Mouse (Mus musculus): ENCODE results near the gene 4930572O03Rik. TPM values are rescaled to one million over a fixed set of nuclear protein-coding genes. Genes with fewer than 3 reads are reported as not detected.
"Not testable (repeated sequence)": the region's sequence is repeated elsewhere in the genome, so short reads cannot be mapped to it uniquely, and the experiment has no call there.

4930572O03Rik gene
- total RNA-seq, 2 experiments from 2014 or later = not detected

DNA sequence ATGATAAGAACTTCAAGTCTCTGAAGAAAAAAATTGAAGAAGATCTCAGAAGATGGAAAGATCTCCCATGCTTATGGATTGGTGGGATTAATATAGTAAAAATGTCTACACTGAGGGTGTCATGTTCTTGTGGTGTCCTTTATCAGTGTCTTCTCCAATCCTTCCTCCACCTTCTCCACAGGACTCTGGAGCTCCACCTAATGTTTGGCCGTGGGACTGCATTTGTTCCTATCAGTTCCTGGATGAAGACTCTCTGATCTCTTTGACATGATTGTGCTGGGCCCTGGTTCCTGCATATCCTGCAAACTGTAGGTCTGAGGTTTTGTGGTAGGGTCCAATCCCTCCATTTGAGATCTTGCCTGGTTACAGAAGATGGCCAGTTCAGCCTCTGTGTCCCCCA lies 28.7 kb downstream of the 4930572O03Rik start:
- DNase-seq; intact Hi-C loops (cut with DNase I): not testable (repeated sequence)

DNA sequence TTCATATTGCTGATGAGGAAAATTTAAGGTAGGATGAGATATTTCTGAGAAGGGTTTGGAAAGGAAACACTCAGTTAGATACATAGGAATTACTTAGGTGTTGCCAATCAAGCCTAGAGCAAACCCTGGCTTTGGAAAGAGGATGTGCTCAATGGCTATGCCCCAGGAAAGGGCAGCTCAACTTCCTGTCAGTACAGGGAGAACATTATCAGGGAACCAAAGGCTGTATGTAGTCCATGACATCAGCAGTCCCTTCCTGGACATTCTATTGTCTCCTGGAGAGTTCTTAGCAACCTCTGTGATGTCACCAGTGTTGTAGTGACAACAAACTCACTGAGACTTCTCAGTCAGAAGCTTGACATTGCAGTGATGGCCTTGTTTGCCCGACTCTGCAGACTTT lies 38.1 kb downstream of the 4930572O03Rik start, which contains the start of gene Speer4d:
Gene Speer4d, plus strand, starts transcription at position 301 of the 400 bp plus-strand sequence.
- intact Hi-C loops (cut with DNase I); DNase-seq: not testable (repeated sequence)

DNA sequence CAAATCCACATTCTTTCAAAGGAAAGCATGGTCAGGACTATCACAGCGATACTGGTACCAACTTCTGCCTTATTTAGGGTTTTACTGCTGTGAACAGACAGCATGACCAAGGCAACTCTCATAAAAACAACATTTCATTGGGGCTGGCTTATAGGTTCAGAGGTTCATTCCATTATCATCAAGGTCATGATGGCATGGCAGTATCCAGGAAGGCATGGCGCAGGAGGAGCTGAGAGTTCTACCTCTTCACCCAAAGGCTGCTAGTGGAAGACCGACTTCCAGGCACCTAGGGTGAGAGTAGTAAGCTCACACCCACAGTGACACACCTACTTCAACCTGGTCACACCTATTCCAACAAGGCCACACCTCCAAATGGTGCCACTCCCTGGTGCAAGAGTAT lies 40.7 kb downstream of the 4930572O03Rik start:
- intact Hi-C loops (cut with DNase I) = not testable (repeated sequence)

DNA sequence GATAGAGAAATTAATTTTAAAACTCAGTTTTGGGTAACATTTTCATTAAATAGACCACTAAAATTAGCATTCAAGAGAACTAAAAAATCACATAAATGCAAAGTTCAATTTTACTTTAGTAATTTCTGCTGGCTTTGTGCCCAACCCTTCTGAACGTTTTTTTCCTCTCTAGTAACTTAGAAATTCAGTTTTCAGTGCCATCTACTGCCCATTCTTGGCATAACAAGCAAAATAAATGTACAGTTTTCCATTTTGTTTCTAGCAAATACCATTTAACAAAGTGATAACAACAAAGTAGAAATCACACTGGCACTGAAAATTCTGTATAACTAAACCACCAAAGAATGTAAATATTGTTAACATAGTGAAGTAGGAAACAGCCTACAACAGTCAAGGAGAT lies 46.2 kb downstream of the 4930572O03Rik start:
- DNase-seq = peak in 1 of 2 experiments; percentile 8
- intact Hi-C loops (cut with DNase I) = not testable (repeated sequence)

More for the DNA sequence above, 40.7 kb downstream of the 4930572O03Rik start:
- not testable (repeated sequence) for DNase-seq

DNA sequence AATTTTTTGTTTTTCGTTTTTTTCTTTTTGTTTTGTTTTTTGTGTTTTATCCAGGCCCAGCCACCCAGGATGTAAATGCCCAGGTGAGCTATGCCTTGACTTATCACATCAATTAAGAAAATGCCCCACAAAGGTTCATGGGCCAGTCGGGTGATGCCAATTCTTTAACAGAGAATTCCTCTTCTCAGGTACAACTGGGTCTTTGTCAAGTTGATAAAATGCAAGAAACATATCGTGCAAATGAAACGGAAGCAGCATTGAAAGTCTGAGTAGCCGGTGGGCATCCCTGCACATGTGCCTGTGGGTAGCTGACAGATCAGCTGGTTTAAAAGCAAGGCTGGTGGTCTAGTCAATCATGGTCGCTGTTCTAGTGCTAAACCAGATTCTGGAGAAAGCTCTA lies 50.2 kb downstream of the 4930572O03Rik start:
- peak; percentile 6 to 7 for DNase-seq
- intact Hi-C loops (cut with DNase I) = not testable (repeated sequence)

DNA sequence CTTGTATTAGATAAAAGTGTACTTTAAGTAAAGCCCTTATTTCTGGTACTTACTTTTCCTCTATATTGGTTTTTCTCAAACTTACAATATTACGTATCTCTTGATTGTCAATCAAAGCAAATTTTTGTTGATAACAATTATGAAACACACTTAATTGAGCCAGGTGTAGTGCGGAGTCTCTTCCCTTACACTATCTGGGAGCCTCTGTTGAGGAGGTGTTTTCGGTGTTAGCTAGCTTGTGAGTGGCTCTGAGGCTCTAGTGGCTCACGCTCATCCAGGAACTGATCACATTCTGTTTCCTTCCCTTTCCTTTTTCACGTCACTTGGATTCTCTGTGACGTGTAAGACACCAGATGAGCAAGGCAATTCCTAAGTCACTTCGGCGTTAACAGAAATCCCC lies 53.3 kb downstream of the 4930572O03Rik start:
- intact Hi-C loops (cut with DNase I); DNase-seq: not testable (repeated sequence)

DNA sequence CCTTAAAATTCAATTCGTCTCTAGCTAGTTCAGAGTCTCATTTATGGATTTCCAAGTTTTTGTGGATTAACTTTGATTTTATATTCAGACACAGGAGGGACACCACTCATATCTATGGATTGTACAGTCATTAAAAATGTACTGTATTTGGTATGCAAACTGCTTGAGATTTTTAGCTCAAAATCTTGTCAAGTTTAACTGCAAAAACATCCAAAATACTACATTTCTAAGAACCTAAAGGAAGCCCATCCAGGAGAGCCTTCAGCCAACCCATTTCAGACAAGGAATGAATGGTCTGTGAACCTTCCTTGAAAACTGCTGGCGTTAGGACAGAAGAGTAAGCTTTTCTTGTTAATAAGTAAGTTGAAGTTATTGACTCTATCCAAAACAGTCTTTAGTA lies 53.9 kb downstream of the 4930572O03Rik start:
- intact Hi-C loops (cut with DNase I); DNase-seq: not testable (repeated sequence)

DNA sequence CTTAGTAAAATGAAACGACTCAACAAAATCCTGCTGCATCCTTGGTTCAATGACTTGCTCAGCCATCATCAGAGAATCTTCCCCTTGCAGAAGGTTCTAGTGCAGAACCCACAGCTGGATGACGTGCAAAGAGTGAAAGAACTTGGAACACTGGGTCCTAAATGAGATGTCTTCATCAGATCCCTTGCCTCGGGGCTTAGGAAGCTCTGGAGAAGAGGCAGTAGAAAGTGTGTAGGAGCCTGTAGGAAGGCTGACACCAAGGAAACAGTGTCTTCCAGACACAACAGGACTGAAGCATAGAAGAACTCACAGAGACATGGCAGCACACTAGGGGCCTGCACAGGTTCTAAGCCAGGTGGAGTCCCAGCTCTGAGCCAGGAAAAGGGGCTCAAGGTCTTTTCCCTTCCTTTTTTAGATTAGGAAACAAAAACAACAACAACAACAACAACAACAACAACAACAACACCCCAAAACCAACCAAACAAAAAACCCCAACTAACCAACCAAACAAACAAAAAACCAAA lies 54.4 kb downstream of the 4930572O03Rik start:
- DNase-seq; intact Hi-C loops (cut with DNase I): not testable (repeated sequence)

Other genes starting within 250 kb of the 4930572O03Rik start
- not detected for gene Gm21149, start 180.5 kb downstream of the 4930572O03Rik start, total RNA-seq (2021)
- gene Gm21190, start 127.8 kb downstream of the 4930572O03Rik start, total RNA-seq (2021) = not detected
- gene Gm21083, start 79.7 kb downstream of the 4930572O03Rik start, total RNA-seq (2021) = not detected
- gene Speer4d, start 38.0 kb downstream of the 4930572O03Rik start, total RNA-seq (2021) = not detected
- not detected for gene Speer4c, start 57.2 kb upstream of the 4930572O03Rik start, total RNA-seq (2021)

All from heart, postnatal 10 days (tissue).